ENCODE assay signal across 21 mouse cellular contexts in the genomic region with DNA sequence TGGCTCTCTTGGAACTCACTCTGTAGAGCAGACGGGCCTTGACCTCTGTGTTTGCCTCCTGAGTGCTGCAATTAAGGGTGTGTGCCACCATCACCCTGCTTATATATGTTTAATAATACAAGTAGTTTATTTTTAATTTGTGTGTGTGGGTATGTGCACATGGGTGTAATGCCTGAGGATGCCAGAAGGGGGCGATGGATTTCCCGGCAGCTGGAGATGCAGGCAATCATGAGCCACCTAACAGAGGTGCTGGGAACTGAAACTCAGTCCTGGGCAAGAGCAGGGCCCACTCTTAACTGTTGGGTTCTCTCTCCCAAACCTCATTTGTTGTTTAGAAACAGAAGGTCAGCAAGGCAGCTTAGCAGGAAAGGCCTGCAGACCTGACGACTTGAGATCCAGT. TPM values are rescaled to one million over a fixed set of nuclear protein-coding genes. Genes with fewer than 3 reads are reported as not detected.
DNase-seq lines count a peak whose midpoint lies in the region; ATAC-seq and TF ChIP-seq lines count a peak whose summit lies in the region.
"Had no signal": no experiment of that assay in that cellular context is flagged by ENCODE, and none has a peak within 500 bp of the region (broad histone marks: within the 10 kb centered on the region; RNA-seq: fewer than 3 reads in every experiment).

No protein-coding gene starts in this region.

- peak; percentile 47 for TF ChIP-seq CTCF in heart, adult 2 months (IDR thresholded peaks at IDR 0.05)
- TF ChIP-seq CTCF in liver, embryonic 14.5 days (IDR thresholded peaks at IDR 0.05; ENCODE audit: low read depth), result peak; percentile 60
- peak; percentile 62 for TF ChIP-seq CTCF in E14TG2a.4 (conservative IDR thresholded peaks at IDR 0.05; ENCODE audit: low read length)

- DNase-seq in heart, adult 2 months, result no peak
- DNase-seq in heart, postnatal 36 days, result no peak
- no peak for DNase-seq in liver, embryonic 14.5 days (ENCODE audit: low read depth in 3 of 3, low spot score in 3 of 3)
- DNase-seq in liver, result no peak
- no peak for DNase-seq in spleen, postnatal 4 days (ENCODE audit: low spot score in 2 of 2)
- DNase-seq: cerebellum, postnatal 25 days; heart, postnatal 14 days; kidney, adult 8-10 months; kidney, postnatal 4 days; layer of hippocampus, postnatal 36 days; left cerebral cortex, postnatal 4 days; retina, postnatal 1 day; thymus, postnatal 14 days had no signal

- H3K36me3 ChIP-seq in heart, adult 2 months (ENCODE audit: control insufficient read depth, insufficient read depth, low read length), result no peaks in the 10 kb centered on the region; the same call in 1 of the 2 replicates
- no peaks in the 10 kb centered on the region for H3K36me3 ChIP-seq in liver, embryonic 14.5 days (replicated peaks; ENCODE audit: control insufficient read depth, insufficient read depth, low read depth)
- H3K36me3 ChIP-seq in E14TG2a.4 (ENCODE audit: insufficient read depth, low read length), result peaks cover 10% of the 10 kb centered on the region; the same call in 1 of the 2 replicates
- H3K36me3 ChIP-seq: hindbrain, embryonic 15.5 days; midbrain, embryonic 13.5 days had no signal

- 74% methylated on average over 4 of the region's 4 CpGs for WGBS in heart, adult 2 months
- WGBS in liver, embryonic 14.5 days (ENCODE audit: insufficient replicate concordance), result 60% methylated on average over 4 of the region's 4 CpGs

- no peaks in the 10 kb centered on the region for H3K27me3 ChIP-seq in heart, adult 2 months (ENCODE audit: control insufficient read depth, insufficient read depth, low read length)
- H3K27me3 ChIP-seq in liver, embryonic 14.5 days (ENCODE audit: control insufficient read depth, insufficient read depth, low read length), result no peaks in the 10 kb centered on the region
- no peaks in the 10 kb centered on the region for H3K27me3 ChIP-seq in E14TG2a.4 (ENCODE audit: insufficient read depth, low read length)
- H3K27me3 ChIP-seq: forebrain, embryonic 13.5 days; hindbrain, embryonic 15.5 days; liver, embryonic 15.5 days; midbrain, embryonic 13.5 days had no signal

- intact Hi-C loops in heart, adult 2 months (cut with DNase I), result no loop called here
- intact Hi-C loops in heart, postnatal 36 days (cut with DNase I), result no loop called here

- H3K27ac ChIP-seq in heart, adult 2 months, result no peak overlapping the region
- no peak overlapping the region for H3K27ac ChIP-seq in liver, embryonic 14.5 days
- H3K27ac ChIP-seq: forebrain, embryonic 13.5 days; hindbrain, embryonic 15.5 days; liver, embryonic 15.5 days; midbrain, embryonic 13.5 days had no signal

- H3K4me1 ChIP-seq in heart, adult 2 months (ENCODE audit: control insufficient read depth, insufficient read depth, low read length), result peaks cover 8% of the 10 kb centered on the region
- H3K4me1 ChIP-seq in liver, embryonic 14.5 days (replicated peaks; ENCODE audit: control insufficient read depth in 2 of 2, insufficient read depth in 2 of 2, low read length in 1 of 2), result no peaks in the 10 kb centered on the region
- peaks cover 44% of the 10 kb centered on the region for H3K4me1 ChIP-seq in E14TG2a.4 (replicated peaks; ENCODE audit: low read depth, low read length)
- H3K4me1 ChIP-seq: forebrain, embryonic 13.5 days; hindbrain, embryonic 15.5 days; midbrain, embryonic 13.5 days had no signal

- H3K79me2 ChIP-seq in heart, adult 2 months (replicated peaks; ENCODE audit: control insufficient read depth, insufficient read depth, low read length), result no peaks in the 10 kb centered on the region

- no peak overlapping the region for H3K4me3 ChIP-seq in heart, adult 2 months
- no peak overlapping the region for H3K4me3 ChIP-seq in liver, embryonic 14.5 days (ENCODE audit: insufficient read depth in 1 of 2, low read depth in 2 of 2, low read length in 2 of 2)
- H3K4me3 ChIP-seq in E14TG2a.4 (replicated peaks; ENCODE audit: low read length), result no peak overlapping the region
- H3K4me3 ChIP-seq: forebrain, embryonic 13.5 days; hindbrain, embryonic 15.5 days; liver, embryonic 15.5 days; midbrain, embryonic 13.5 days had no signal

- ATAC-seq in liver, embryonic 14.5 days (ENCODE audit: insufficient read depth), result no peak
- 0 out of 2 replicates have a peak, but pooled peaks have one; percentile 21 for ATAC-seq in megakaryocyte progenitor cell, adult 5-6 weeks (replicated peaks; ENCODE audit: poor library complexity)
- ATAC-seq: forebrain, embryonic 13.5 days; midbrain, embryonic 13.5 days had no signal

- H3K9me3 ChIP-seq in liver, embryonic 14.5 days (ENCODE audit: control insufficient read depth, low read length), result no peaks in the 10 kb centered on the region
- peaks cover 20% of the 10 kb centered on the region for H3K9me3 ChIP-seq in E14TG2a.4 (ENCODE audit: low read length)
- H3K9me3 ChIP-seq: hindbrain, embryonic 15.5 days; liver, embryonic 15.5 days; midbrain, embryonic 13.5 days had no signal

- H3K9ac ChIP-seq in heart, adult 2 months (ENCODE audit: low read depth, low read length), result no peak overlapping the region
- no peak overlapping the region for H3K9ac ChIP-seq in liver, embryonic 14.5 days (replicated peaks)
- H3K9ac ChIP-seq: forebrain, embryonic 13.5 days; hindbrain, embryonic 15.5 days; liver, embryonic 15.5 days; midbrain, embryonic 13.5 days had no signal

- no peak overlapping the region for H3K4me2 ChIP-seq in liver, embryonic 14.5 days (ENCODE audit: low read depth)
- H3K4me2 ChIP-seq: forebrain, embryonic 13.5 days; heart, embryonic 11.5 days; hindbrain, embryonic 15.5 days; liver, embryonic 15.5 days; midbrain, embryonic 13.5 days had no signal

- no peak for TF ChIP-seq EP300 in heart, adult 2 months (IDR thresholded peaks at IDR 0.05; ENCODE audit: insufficient read depth, low read depth, low read length)
- TF ChIP-seq EP300 in liver, embryonic 14.5 days (IDR thresholded peaks at IDR 0.05; ENCODE audit: low read depth), result no peak

- no peak for TF ChIP-seq POLR2A in heart, adult 2 months (IDR thresholded peaks at IDR 0.05; ENCODE audit: insufficient read depth, low read depth, low read length)

RNA-seq across cellular contexts. Expression of gene Bcam, which starts 9.1 kb away (rescaled TPM):
- 100 to 1,000 TPM; 190 to 214 TPM for total RNA-seq in heart, adult 2 months (2021)
- polyA plus RNA-seq in heart, adult 2 months (2012; rRNA removed), result 240 and 262 TPM in 2 replicates
- 100 to 1,000 TPM; 210 to 232 TPM for total RNA-seq in heart, postnatal 36 days (2021)
- polyA plus RNA-seq in liver, embryonic 14.5 days (2012; rRNA removed), result 6.3 and 7.6 TPM in 2 replicates
- polyA plus RNA-seq in liver, embryonic 14.5 days (2014; fragmentation: Nextera tagmentation; extraction: Ambion mirVana), result 4.9 and 6.6 TPM in 2 replicates
- total RNA-seq in megakaryocyte progenitor cell, adult 5-6 weeks (2015), result not detected in 2 replicates
- not detected in 2 replicates for total RNA-seq in megakaryocyte progenitor cell, adult 5-6 weeks (2017)
- total RNA-seq: neutrophil, adult 5-6 weeks had no signal

RNA-seq across cellular contexts. Expression of gene Cblc, which starts 16.7 kb away (rescaled TPM):
- under 1 TPM; 0.63 to 0.77 TPM for total RNA-seq in heart, adult 2 months (2021)
- 0.41 and 1.2 TPM in 2 replicates for polyA plus RNA-seq in heart, adult 2 months (2012; rRNA removed)
- total RNA-seq in heart, postnatal 36 days (2021), result under 1 TPM; 0.75 to 0.81 TPM
- polyA plus RNA-seq in liver, embryonic 14.5 days (2012; rRNA removed), result 0.95 and 1.2 TPM in 2 replicates
- polyA plus RNA-seq in liver, embryonic 14.5 days (2014; fragmentation: Nextera tagmentation; extraction: Ambion mirVana), result 1.1 and 1.3 TPM in 2 replicates
- not detected in 2 replicates for total RNA-seq in megakaryocyte progenitor cell, adult 5-6 weeks (2015)
- total RNA-seq in megakaryocyte progenitor cell, adult 5-6 weeks (2017), result not detected in 2 replicates
- total RNA-seq: heart, postnatal 14 days; layer of hippocampus, postnatal 36 days had no signal
- polyA plus RNA-seq: forebrain, embryonic 13.5 days; hindbrain, embryonic 15.5 days had no signal

RNA-seq across cellular contexts. Expression of gene Nectin2, which starts 29.6 kb away (rescaled TPM):
- 10 to 100 TPM; 30.2 to 41.4 TPM for total RNA-seq in heart, adult 2 months (2021)
- 29.4 and 30.7 TPM in 2 replicates for polyA plus RNA-seq in heart, adult 2 months (2012; rRNA removed)
- 10 to 100 TPM; 33.2 to 41.7 TPM for total RNA-seq in heart, postnatal 36 days (2021)
- 7.8 and 8.9 TPM in 2 replicates for polyA plus RNA-seq in liver, embryonic 14.5 days (2012; rRNA removed)
- polyA plus RNA-seq in liver, embryonic 14.5 days (2014; fragmentation: Nextera tagmentation; extraction: Ambion mirVana), result 10.2 and 10.3 TPM in 2 replicates
- 0.95 and 2.2 TPM in 2 replicates for total RNA-seq in megakaryocyte progenitor cell, adult 5-6 weeks (2015)
- 0.78 and 1.0 TPM in 2 replicates for total RNA-seq in megakaryocyte progenitor cell, adult 5-6 weeks (2017)

RNA-seq across cellular contexts. Expression of gene Bcl3, which starts 42.7 kb away (rescaled TPM):
- 1 to 10 TPM; 3.5 to 6.1 TPM for total RNA-seq in heart, adult 2 months (2021)
- 11.9 and 14.0 TPM in 2 replicates for polyA plus RNA-seq in heart, adult 2 months (2012; rRNA removed)
- total RNA-seq in heart, postnatal 36 days (2021), result 1 to 10 TPM; 3.5 TPM
- 2.7 and 3.1 TPM in 2 replicates for polyA plus RNA-seq in liver, embryonic 14.5 days (2012; rRNA removed)
- polyA plus RNA-seq in liver, embryonic 14.5 days (2014; fragmentation: Nextera tagmentation; extraction: Ambion mirVana), result 3.5 and 3.8 TPM in 2 replicates
- total RNA-seq in megakaryocyte progenitor cell, adult 5-6 weeks (2015), result 6.3 and 11.5 TPM in 2 replicates
- 1.6 and 4.6 TPM in 2 replicates for total RNA-seq in megakaryocyte progenitor cell, adult 5-6 weeks (2017)

Comparison
In these comparisons a context has a peak if more than half of its experiments do, and no peak if none do; other contexts are left out.
1. RNA of gene Bcam, which starts 9.1 kb away (total RNA-seq): 210 to 232 TPM in heart, postnatal 36 days and 190 to 214 TPM in heart, adult 2 months; not detected in megakaryocyte progenitor cell, adult 5-6 weeks; every median in the first group is over 100 times any median in the second.
2. RNA of gene Nectin2, which starts 29.6 kb away (total RNA-seq): 33.2 to 41.7 TPM in heart, postnatal 36 days and 30.2 to 41.4 TPM in heart, adult 2 months; 0.78 to 2.2 TPM in megakaryocyte progenitor cell, adult 5-6 weeks; every median in the first group is over 4 times any median in the second.
3. Peak in every context shown above with its lines, with median percentiles within 50 percentile points of each other: CTCF ChIP-seq.